Mouse (Mus musculus) olfactory bulb, adult 2 months (tissue): ENCODE measurements around the gene Tmprss12.

Source experiments
- CTCF ChIP-seq: fragments of 200-500 bp; IDR thresholded peaks from 2 replicates; pipeline ENCODE4 v1.5.1; 2012; ENCODE audit warnings: low read depth, mild to moderate bottlenecking, low read length, moderate library complexity; ENCODE audit not compliant: insufficient read depth
- POLR2A ChIP-seq: fragments of 200-500 bp; IDR thresholded peaks from 2 replicates; pipeline ENCODE4 v1.6.1; 2012; ENCODE audit warnings: mild to moderate bottlenecking, low read depth, low read length, moderate library complexity; ENCODE audit not compliant: insufficient read depth

DNA sequence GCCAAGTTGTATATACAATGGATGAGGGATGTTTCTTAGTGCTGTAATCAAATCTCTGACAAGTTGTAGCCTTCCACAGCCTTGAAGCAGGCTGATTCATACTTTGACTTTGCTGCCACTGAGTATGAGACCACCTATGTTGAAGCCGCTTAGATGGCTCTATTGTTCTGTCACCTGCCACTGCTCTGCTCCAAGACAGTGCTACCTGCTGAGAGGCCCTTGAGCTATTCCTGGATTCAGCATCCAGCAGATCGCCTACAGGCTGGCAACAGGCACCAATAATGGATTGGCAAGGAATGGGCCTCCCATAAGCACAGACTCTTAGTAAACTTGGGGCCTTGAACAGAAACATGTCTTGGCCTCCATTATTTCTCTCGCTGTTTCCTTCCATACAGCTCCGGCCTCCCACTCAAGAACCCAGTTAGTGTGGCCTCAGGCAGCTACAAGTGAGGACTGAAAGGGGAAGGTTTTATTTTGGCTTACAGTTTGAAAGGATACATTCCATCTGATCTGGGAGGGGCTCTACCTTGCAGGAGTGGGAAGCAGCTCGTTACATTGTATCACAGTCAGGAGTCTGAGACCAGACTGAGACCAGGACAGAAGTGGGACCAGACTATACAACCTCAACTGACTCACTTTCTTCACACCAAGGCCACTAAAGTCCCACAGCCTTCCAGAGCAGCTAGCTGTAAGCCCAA, 34.0 kb downstream of the Tmprss12 start:
- TF ChIP-seq CTCF (no peak), POLR2A (no peak)
